Mouse (Mus musculus) liver, embryonic 11.5 days (tissue): Measurements from ENCODE around the gene Tbl3. TPM values are rescaled to one million over a fixed set of nuclear protein-coding genes. Genes with fewer than 3 reads are reported as not detected.

Source experiments
- polyA plus RNA-seq: library from polyadenylated mRNA; unstranded; fragments of >200 nt; fragmentation: Nextera tagmentation; extraction: Ambion mirVana; gene quantifications from 2 replicates; pipeline ENCODE4 v1.2.1, GENCODE M21; 2014

Tbl3 gene
- polyA plus RNA-seq, 1 experiment from 2014 or later = 102 TPM

Other genes starting within 250 kb of the Tbl3 start
- gene E4f1, start 237.3 kb downstream of the Tbl3 start, polyA plus RNA-seq = 20.0 and 23.5 TPM in 2 replicates
- 119 and 123 TPM in 2 replicates for gene Pgp, start 237.3 kb downstream of the Tbl3 start, polyA plus RNA-seq
- gene Bricd5, start 233.8 kb downstream of the Tbl3 start, polyA plus RNA-seq = 0.25 and 0.26 TPM in 2 replicates
- 22.3 TPM in 2 replicates for gene Mlst8, start 228.6 kb downstream of the Tbl3 start, polyA plus RNA-seq
- 0.47 and 0.56 TPM in 2 replicates for gene Caskin1, start 219.1 kb downstream of the Tbl3 start, polyA plus RNA-seq
- 81.0 and 90.7 TPM in 2 replicates for gene Traf7, start 179.7 kb downstream of the Tbl3 start, polyA plus RNA-seq
- 2.0 and 2.4 TPM in 2 replicates for gene Rab26, start 173.4 kb downstream of the Tbl3 start, polyA plus RNA-seq
- gene Pkd1, start 157.8 kb downstream of the Tbl3 start, polyA plus RNA-seq = 8.7 and 12.2 TPM in 2 replicates
- gene Tsc2, start 75.0 kb downstream of the Tbl3 start, polyA plus RNA-seq = 53.5 and 55.2 TPM in 2 replicates
- 21.0 and 23.7 TPM in 2 replicates for gene Nthl1, start 75.0 kb downstream of the Tbl3 start, polyA plus RNA-seq
- 23.6 and 25.1 TPM in 2 replicates for gene Slc9a3r2, start 57.3 kb downstream of the Tbl3 start, polyA plus RNA-seq
- 0.31 and 0.47 TPM in 2 replicates for gene Npw, start 49.2 kb downstream of the Tbl3 start, polyA plus RNA-seq
- 37.4 and 38.3 TPM in 2 replicates for gene Zfp598, start 38.0 kb downstream of the Tbl3 start, polyA plus RNA-seq
- gene Syngr3, start 17.7 kb downstream of the Tbl3 start, polyA plus RNA-seq = 0.26 and 0.49 TPM in 2 replicates
- gene Gfer, start 11.5 kb downstream of the Tbl3 start, polyA plus RNA-seq = 64.2 and 74.7 TPM in 2 replicates
- 0.56 and 0.58 TPM in 2 replicates for gene Noxo1, start 11.4 kb downstream of the Tbl3 start, polyA plus RNA-seq
- 0.25 and 0.27 TPM in 2 replicates for gene Rnf151, start 10.4 kb upstream of the Tbl3 start, polyA plus RNA-seq
- gene Rps2, start 10.5 kb upstream of the Tbl3 start, polyA plus RNA-seq = 2,083 and 2,225 TPM in 2 replicates
- gene Ndufb10, start 16.8 kb upstream of the Tbl3 start, polyA plus RNA-seq = 301 and 321 TPM in 2 replicates
- gene Rpl3l, start 20.2 kb upstream of the Tbl3 start, polyA plus RNA-seq = not detected in 2 replicates
- gene Msrb1, start 29.0 kb upstream of the Tbl3 start, polyA plus RNA-seq = 30.7 and 31.0 TPM in 2 replicates
- 0.41 and 0.45 TPM in 2 replicates for gene Hs3st6, start 45.3 kb upstream of the Tbl3 start, polyA plus RNA-seq
- gene Meiob, start 96.6 kb upstream of the Tbl3 start, polyA plus RNA-seq = 1.9 and 3.0 TPM in 2 replicates
- gene Hagh, start 132.5 kb upstream of the Tbl3 start, polyA plus RNA-seq = 53.8 and 56.3 TPM in 2 replicates
- gene Fahd1, start 142.7 kb upstream of the Tbl3 start, polyA plus RNA-seq = 38.3 and 38.6 TPM in 2 replicates
- gene Igfals, start 158.3 kb upstream of the Tbl3 start, polyA plus RNA-seq = 4.3 and 4.9 TPM in 2 replicates
- 123 and 135 TPM in 2 replicates for gene Nubp2, start 178.7 kb upstream of the Tbl3 start, polyA plus RNA-seq
- gene Spsb3, start 179.0 kb upstream of the Tbl3 start, polyA plus RNA-seq = 35.0 and 40.9 TPM in 2 replicates
- 21.9 and 23.4 TPM in 2 replicates for gene Eme2, start 187.4 kb upstream of the Tbl3 start, polyA plus RNA-seq
- 123 and 129 TPM in 2 replicates for gene Mrps34, start 187.5 kb upstream of the Tbl3 start, polyA plus RNA-seq
- 70.5 and 76.3 TPM in 2 replicates for gene Nme3, start 188.8 kb upstream of the Tbl3 start, polyA plus RNA-seq
- 19.8 and 28.0 TPM in 2 replicates for gene Mapk8ip3, start 229.3 kb upstream of the Tbl3 start, polyA plus RNA-seq